Mouse (Mus musculus): ENCODE measurements at regions not wholly inside any gene's neighbourhood (a gene's known extent, or its start where the extent isn't known, plus 50 kb on each side); places are given as distances from the start of the nearest gene placed in this dataset.

DNA sequence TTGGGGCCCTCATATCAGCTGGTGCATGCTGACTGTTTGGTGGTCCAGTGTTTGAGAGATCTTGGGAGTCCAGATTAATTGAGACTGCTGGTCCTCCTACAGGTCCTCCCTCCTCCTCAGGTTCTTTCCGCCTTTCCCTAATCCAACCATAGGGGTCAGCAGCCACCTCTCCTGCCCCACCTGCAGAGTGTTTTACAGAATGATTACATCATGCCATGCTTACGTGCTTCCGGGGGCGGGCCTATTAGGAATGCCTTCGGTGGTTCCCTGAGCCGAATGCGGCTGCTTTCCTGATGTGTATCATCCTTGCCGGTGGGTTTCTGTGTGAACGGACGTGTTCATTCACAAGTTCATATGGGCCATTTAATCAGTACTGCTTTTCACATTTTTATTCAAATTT is 237.8 kb upstream of the Cntnap4 start:
- no peaks in the 10 kb centered on the region for H3K4me1 ChIP-seq (replicated peaks; ENCODE audit: control insufficient read depth, insufficient read depth, low read length)
- H3K4me3 ChIP-seq (ENCODE audit: low read depth, low read length): no peak overlapping the region
- no peak overlapping the region for H3K27ac ChIP-seq (ENCODE audit: low read depth, low read length)
- no peak overlapping the region for H3K4me2 ChIP-seq (replicated peaks; ENCODE audit: low read depth, low read length)
- no peaks in the 10 kb centered on the region for H3K27me3 ChIP-seq (ENCODE audit: control insufficient read depth, insufficient read depth, low read length)
- H3K36me3 ChIP-seq (ENCODE audit: control insufficient read depth, insufficient read depth, low read length): no peaks in the 10 kb centered on the region
- no peaks in the 10 kb centered on the region for H3K9me3 ChIP-seq (ENCODE audit: control insufficient read depth, low read length)
- ATAC-seq (ENCODE audit: low FRiP score) (no peak), DNase-seq (ENCODE audit: low spot score) (no peak)
- 78% methylated on average over 10 of the region's 10 CpGs for WGBS
- no peak overlapping the region for H3K9ac ChIP-seq (ENCODE audit: low read depth, low read length)

DNA sequence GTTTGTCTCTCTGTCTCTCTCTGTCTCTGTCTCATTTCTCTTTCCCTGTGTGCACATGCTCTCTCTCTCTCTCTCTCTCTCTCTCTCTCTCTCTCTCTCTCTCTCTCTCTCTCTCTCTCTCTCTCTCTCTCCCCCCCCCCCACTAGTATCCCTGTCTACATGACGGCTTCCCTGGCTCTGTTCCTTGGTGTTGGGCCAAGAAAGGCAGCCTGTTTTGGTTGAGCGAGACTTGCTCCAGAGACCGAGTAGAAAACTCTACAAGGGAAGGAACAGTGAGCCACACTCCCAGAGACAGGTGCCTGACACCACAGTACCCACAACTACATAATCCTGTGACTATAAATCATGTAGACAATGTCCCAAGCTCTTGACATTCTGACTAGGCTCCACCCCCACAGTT is 260.0 kb upstream of the Cntnap4 start:
- H3K27me3 ChIP-seq (ENCODE audit: control insufficient read depth, insufficient read depth, low read length): no peaks in the 10 kb centered on the region
- no peak overlapping the region for H3K4me3 ChIP-seq (ENCODE audit: low read depth, low read length)
- no peak overlapping the region for H3K27ac ChIP-seq (ENCODE audit: low read depth, low read length)
- no peaks in the 10 kb centered on the region for H3K9me3 ChIP-seq (ENCODE audit: control insufficient read depth, low read length)
- H3K4me1 ChIP-seq (replicated peaks; ENCODE audit: control insufficient read depth, insufficient read depth, low read length): no peaks in the 10 kb centered on the region
- no peak for DNase-seq (ENCODE audit: low spot score)
- no peak overlapping the region for H3K4me2 ChIP-seq (replicated peaks; ENCODE audit: low read depth, low read length)
- ATAC-seq (ENCODE audit: low FRiP score): no peak
- WGBS: 94% methylated on average over 3 of the region's 3 CpGs
- no peak overlapping the region for H3K9ac ChIP-seq (ENCODE audit: low read depth, low read length)
- no peaks in the 10 kb centered on the region for H3K36me3 ChIP-seq (ENCODE audit: control insufficient read depth, insufficient read depth, low read length)

- H3K27ac ChIP-seq (ENCODE audit: low read depth, low read length): no peak overlapping the region
- ATAC-seq (ENCODE audit: low FRiP score) (no peak), DNase-seq (ENCODE audit: low spot score) (no peak)
- H3K27me3 ChIP-seq (ENCODE audit: control insufficient read depth, insufficient read depth, low read length): no peaks in the 10 kb centered on the region
- no peaks in the 10 kb centered on the region for H3K4me1 ChIP-seq (replicated peaks; ENCODE audit: control insufficient read depth, insufficient read depth, low read length)
- H3K9ac ChIP-seq (ENCODE audit: low read depth, low read length): no peak overlapping the region
- H3K4me2 ChIP-seq (replicated peaks; ENCODE audit: low read depth, low read length): no peak overlapping the region
- WGBS: 81% methylated on average over 6 of the region's 6 CpGs
- H3K36me3 ChIP-seq (ENCODE audit: control insufficient read depth, insufficient read depth, low read length): no peaks in the 10 kb centered on the region
- no peaks in the 10 kb centered on the region for H3K9me3 ChIP-seq (ENCODE audit: control insufficient read depth, low read length)
- no peak overlapping the region for H3K4me3 ChIP-seq (ENCODE audit: low read depth, low read length)
Observed at GRCm38 (mm10) chr8:112308354-112308753, 261.5 kb upstream of the Cntnap4 start.

- DNase-seq (ENCODE audit: low spot score): no peak
- H3K9me3 ChIP-seq (ENCODE audit: control insufficient read depth, low read length): no peaks in the 10 kb centered on the region
- no peaks in the 10 kb centered on the region for H3K4me1 ChIP-seq (replicated peaks; ENCODE audit: control insufficient read depth, insufficient read depth, low read length)
- no peak overlapping the region for H3K4me2 ChIP-seq (replicated peaks; ENCODE audit: low read depth, low read length)
- no peak overlapping the region for H3K4me3 ChIP-seq (ENCODE audit: low read depth, low read length)
- no peaks in the 10 kb centered on the region for H3K27me3 ChIP-seq (ENCODE audit: control insufficient read depth, insufficient read depth, low read length)
- 93% methylated on average over 8 of the region's 8 CpGs for WGBS
- no peak for ATAC-seq (ENCODE audit: low FRiP score)
- H3K27ac ChIP-seq (ENCODE audit: low read depth, low read length): no peak overlapping the region
- no peaks in the 10 kb centered on the region for H3K36me3 ChIP-seq (ENCODE audit: control insufficient read depth, insufficient read depth, low read length)
- H3K9ac ChIP-seq (ENCODE audit: low read depth, low read length): no peak overlapping the region
Observed at GRCm38 (mm10) chr8:112297021-112297420, 272.8 kb upstream of the Cntnap4 start.

- WGBS: 82% methylated on average over 6 of the region's 6 CpGs
- ATAC-seq (ENCODE audit: low FRiP score): no peak
Observed at GRCm38 (mm10) chr8:112283316-112283715, 268.5 kb upstream of the Gm6793 start.

DNA sequence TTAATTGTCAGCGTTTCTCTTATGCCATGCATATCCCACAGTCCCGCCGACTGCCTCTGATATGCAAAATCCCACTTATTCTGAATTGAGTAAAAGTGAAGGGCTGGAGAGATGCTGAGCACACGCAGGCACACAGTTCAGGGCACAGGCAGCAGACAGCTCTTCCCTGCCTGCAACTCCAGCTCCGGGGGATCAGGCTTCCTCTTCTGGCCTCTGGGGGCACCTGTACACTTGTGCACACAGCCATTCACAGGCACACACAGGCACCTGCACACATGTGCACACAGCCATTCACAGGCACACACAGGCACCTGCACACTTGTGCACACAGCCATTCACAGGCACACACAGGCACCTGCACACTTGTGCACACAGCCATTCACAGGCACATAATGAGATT is 254.8 kb upstream of the Gm6793 start:
- Histone ChIP-seq H3K9ac (ENCODE audit: low read depth, low read length) (no peak overlapping the region), H3K27me3 (ENCODE audit: control insufficient read depth, insufficient read depth, low read length) (no peaks in the 10 kb centered on the region), H3K4me2 (replicated peaks; ENCODE audit: low read depth, low read length) (no peak overlapping the region), H3K9me3 (ENCODE audit: control insufficient read depth, low read length) (no peaks in the 10 kb centered on the region), H3K36me3 (ENCODE audit: control insufficient read depth, insufficient read depth, low read length) (no peaks in the 10 kb centered on the region), H3K27ac (ENCODE audit: low read depth, low read length) (no peak overlapping the region), H3K4me1 (replicated peaks; ENCODE audit: control insufficient read depth, insufficient read depth, low read length) (no peaks in the 10 kb centered on the region), H3K4me3 (ENCODE audit: low read depth, low read length) (no peak overlapping the region)
- DNase-seq (ENCODE audit: low spot score) (peak; percentile 13), ATAC-seq (ENCODE audit: low FRiP score) (peak; percentile 73)
- 45% methylated on average over 5 of the region's 5 CpGs for WGBS

More at GRCm38 (mm10) chr8:112283316-112283715, 268.5 kb upstream of the Gm6793 start:
- Histone ChIP-seq H3K9me3 (ENCODE audit: control insufficient read depth, low read length) (no peaks in the 10 kb centered on the region), H3K4me3 (ENCODE audit: low read depth, low read length) (no peak overlapping the region), H3K9ac (ENCODE audit: low read depth, low read length) (no peak overlapping the region), H3K27me3 (ENCODE audit: control insufficient read depth, insufficient read depth, low read length) (no peaks in the 10 kb centered on the region), H3K4me2 (replicated peaks; ENCODE audit: low read depth, low read length) (no peak overlapping the region), H3K27ac (ENCODE audit: low read depth, low read length) (no peak overlapping the region), H3K4me1 (replicated peaks; ENCODE audit: control insufficient read depth, insufficient read depth, low read length) (no peaks in the 10 kb centered on the region), H3K36me3 (ENCODE audit: control insufficient read depth, insufficient read depth, low read length) (no peaks in the 10 kb centered on the region)
- DNase-seq (ENCODE audit: low spot score): no peak

DNA sequence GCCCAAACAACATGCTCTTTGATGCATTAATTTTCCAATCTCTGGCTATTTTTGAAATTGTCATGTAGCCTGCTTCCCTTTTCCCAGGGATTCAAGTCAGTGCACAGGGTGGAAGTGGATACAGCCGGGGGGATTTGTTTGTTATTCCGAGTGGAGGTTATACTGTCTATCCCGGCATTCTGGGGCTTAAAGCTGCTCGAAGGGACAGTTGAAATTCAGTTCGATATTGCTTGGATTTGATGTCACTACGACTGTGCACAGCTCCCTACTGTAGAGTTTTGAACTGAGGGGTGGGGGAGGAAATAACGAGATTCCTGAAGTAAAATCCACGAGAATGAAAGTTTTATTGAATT is 254.4 kb upstream of the Gm6793 start:
- H3K27ac ChIP-seq (ENCODE audit: low read depth, low read length): no peak overlapping the region
- no peak overlapping the region for H3K9ac ChIP-seq (ENCODE audit: low read depth, low read length)
- DNase-seq (ENCODE audit: low spot score): peak; percentile 11
- no peaks in the 10 kb centered on the region for H3K36me3 ChIP-seq (ENCODE audit: control insufficient read depth, insufficient read depth, low read length)
- no peaks in the 10 kb centered on the region for H3K27me3 ChIP-seq (ENCODE audit: control insufficient read depth, insufficient read depth, low read length)
- no peak overlapping the region; the same call in 1 of the 2 replicates for H3K4me2 ChIP-seq (replicated peaks; ENCODE audit: low read depth, low read length)
- H3K9me3 ChIP-seq (ENCODE audit: control insufficient read depth, low read length): no peaks in the 10 kb centered on the region
- 41% methylated on average over 8 of the region's 8 CpGs for WGBS
- no peak overlapping the region for H3K4me3 ChIP-seq (ENCODE audit: low read depth, low read length)
- H3K4me1 ChIP-seq (replicated peaks; ENCODE audit: control insufficient read depth, insufficient read depth, low read length): no peaks in the 10 kb centered on the region
- ATAC-seq (ENCODE audit: low FRiP score): peak; percentile 66

GRCm38 (mm10) chr8:112268544-112269213 is 253.8 kb upstream of the Gm6793 start:
- Histone ChIP-seq H3K9me3 (ENCODE audit: control insufficient read depth, low read length) (no peaks in the 10 kb centered on the region), H3K4me1 (replicated peaks; ENCODE audit: control insufficient read depth, insufficient read depth, low read length) (no peaks in the 10 kb centered on the region), H3K27ac (ENCODE audit: low read depth, low read length) (no peak overlapping the region), H3K4me2 (replicated peaks; ENCODE audit: low read depth, low read length) (no peak overlapping the region; the same call in 1 of the 2 replicates), H3K9ac (ENCODE audit: low read depth, low read length) (no peak overlapping the region), H3K36me3 (ENCODE audit: control insufficient read depth, insufficient read depth, low read length) (no peaks in the 10 kb centered on the region), H3K4me3 (ENCODE audit: low read depth, low read length) (no peak overlapping the region), H3K27me3 (ENCODE audit: control insufficient read depth, insufficient read depth, low read length) (no peaks in the 10 kb centered on the region)
- DNase-seq (ENCODE audit: low spot score): peak; percentile 14
- ATAC-seq (ENCODE audit: low FRiP score): peak; percentile 71; the same call in 1 of the 2 replicates
- 45% methylated on average over 9 of the region's 9 CpGs for WGBS

DNA sequence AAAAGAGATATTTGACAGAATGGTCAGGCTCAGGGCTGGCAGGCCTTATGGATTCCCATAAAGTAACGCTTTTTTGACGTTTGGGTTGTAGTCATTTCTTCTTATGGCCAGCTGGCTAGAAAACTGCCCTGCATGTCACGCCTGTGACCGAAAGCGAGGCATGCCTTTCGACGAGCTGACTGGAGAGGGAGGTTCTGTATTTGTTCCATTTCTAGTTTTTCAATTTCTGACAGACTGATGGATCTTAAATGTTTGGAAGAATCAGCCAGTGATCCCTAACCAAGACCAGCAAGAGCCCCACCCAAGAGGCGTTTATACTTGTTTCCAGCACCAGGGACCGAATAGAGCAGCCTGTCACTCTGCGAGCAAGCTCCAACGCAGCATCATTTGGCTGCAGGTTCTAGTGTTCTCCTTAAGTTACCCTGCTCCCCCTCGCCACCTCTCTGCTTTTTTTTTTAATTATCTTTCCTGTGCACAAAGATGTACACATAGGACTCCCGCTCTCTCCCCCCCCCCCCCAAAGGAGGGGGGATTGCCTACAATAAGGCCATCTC is 243.2 kb upstream of the Gm6793 start:
- H3K4me1 ChIP-seq (replicated peaks; ENCODE audit: control insufficient read depth, insufficient read depth, low read length): 0 out of 2 replicates have a peak, but pooled peaks cover 2% of the 10 kb centered on the region
- peak overlapping the region; percentile 35 for H3K4me2 ChIP-seq (replicated peaks; ENCODE audit: low read depth, low read length)
- DNase-seq (ENCODE audit: low spot score): peak; percentile 33
- H3K4me3 ChIP-seq (ENCODE audit: low read depth, low read length): peak overlapping the region; percentile 16; the same call in 1 of the 2 replicates
- no peak overlapping the region for H3K27ac ChIP-seq (ENCODE audit: low read depth, low read length)
- H3K36me3 ChIP-seq (ENCODE audit: control insufficient read depth, insufficient read depth, low read length): no peaks in the 10 kb centered on the region
- WGBS: 32% methylated on average over 13 of the region's 13 CpGs
- H3K9me3 ChIP-seq (ENCODE audit: control insufficient read depth, low read length): no peaks in the 10 kb centered on the region
- ATAC-seq (ENCODE audit: low FRiP score): no peak
- H3K27me3 ChIP-seq (ENCODE audit: control insufficient read depth, insufficient read depth, low read length): no peaks in the 10 kb centered on the region
- no peak overlapping the region for H3K9ac ChIP-seq (ENCODE audit: low read depth, low read length)
